Mouse (Mus musculus) heart, postnatal 4 days (tissue): ENCODE data around the gene Ttc41. TPM values are rescaled to one million over a fixed set of nuclear protein-coding genes. Genes with fewer than 3 reads are reported as not detected.
A peak's percentile ranks its signal among the peaks of the same experiment; 100 is the strongest.

Experiments used
- DNase-seq: peaks from one replicate; pipeline ENCODE4 v3.0.0; 2021
- total RNA-seq, 2 experiments: library from RNA; stranded (reverse); gene quantifications; 2 replicates each; pipeline ENCODE4 v1.2.3; 2021

The Ttc41 gene
- total RNA-seq, 2 experiments from 2014 or later, result 1.6 to 1.7 TPM

DNA sequence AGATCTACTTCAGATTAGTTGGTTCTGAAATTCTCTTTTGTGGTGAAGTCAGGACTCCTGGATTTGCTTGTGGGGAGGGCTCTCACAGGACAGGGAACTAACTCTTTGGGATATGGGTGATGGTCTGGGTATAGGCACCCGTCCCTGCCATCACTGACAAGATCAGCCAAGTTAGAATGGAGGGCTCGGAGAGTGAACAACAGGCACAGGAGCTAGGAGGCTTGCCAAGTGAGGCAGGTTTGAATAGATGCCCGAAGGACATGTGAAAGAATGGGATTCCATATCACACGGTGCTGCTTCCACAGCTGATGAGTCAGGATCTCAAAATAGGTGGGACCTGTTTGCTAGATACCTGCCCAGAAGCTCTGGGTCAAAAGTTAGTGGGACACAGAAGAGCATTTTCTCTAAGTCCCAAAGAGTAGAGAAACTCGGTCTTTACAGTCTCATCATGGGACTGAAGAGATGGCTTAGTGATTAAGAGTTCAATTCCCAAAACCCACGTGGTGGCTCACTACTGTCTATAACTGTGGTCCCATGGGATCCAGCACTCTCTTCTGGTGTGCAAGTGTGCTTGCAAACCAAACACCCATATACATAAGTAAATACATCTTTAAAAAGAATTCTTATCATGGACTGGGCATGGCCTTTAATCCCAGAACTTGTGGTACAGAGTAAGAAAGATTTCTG is 50.3 kb downstream of the Ttc41 start:
- peak; percentile 38 for DNase-seq

DNA sequence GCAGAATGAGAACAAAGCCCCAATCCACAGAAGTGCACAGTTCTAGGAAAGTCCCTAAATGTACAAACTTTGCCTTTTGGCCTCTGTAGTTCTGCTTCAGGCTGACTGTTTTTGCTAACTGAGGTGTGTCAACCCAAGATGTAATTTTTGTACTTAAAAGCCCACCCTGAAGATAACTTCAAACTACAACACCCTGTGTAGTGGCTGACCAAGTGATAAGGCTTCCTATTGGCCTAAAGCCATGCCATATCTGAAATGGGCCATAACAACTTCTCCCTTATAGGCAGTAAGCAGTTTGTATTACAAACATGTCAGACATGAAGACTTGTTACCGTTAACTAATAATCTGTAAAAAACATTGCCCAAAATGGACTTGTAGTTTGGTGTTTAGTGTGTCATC is 52.1 kb downstream of the Ttc41 start:
- no peak for DNase-seq

DNA sequence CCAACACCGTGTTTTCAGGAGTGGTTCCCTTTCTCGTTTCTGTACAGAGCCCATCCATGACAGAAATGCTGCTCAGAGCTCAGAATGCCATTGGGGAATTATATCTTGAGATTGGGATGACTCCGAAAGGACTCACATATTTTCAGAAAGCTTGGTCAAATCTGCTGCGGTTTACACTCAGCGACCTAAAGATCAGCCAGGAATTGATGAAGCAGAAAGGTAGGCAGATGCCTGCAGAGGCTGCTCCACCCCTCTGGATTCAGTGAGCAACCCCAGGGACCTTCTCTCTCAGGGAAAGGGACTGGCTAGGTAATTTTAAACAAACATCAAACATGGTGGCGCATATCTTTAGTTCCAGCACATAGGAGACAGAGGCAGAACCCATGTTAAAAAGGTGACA is 52.6 kb downstream of the Ttc41 start:
- no peak for DNase-seq

DNA sequence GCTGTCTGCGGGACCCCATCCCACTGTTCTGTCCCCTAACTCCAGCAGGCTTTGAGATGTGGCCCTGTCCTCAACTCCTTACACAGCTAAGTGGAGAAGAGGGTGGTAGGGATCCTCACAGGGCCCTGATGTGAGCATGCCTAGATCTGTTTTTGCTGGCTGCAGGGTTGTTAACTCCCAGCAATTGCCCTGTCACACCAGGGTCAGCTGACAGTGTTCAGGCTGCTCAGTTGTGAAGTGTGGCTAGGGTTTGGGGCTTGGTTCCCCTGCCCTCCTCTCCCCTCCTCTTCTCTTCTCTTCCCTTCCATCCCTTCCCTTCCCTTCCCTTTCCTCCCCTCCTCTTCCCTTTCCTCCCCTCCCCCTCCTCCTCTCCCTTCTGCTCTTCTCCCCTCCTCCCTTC is 55.6 kb downstream of the Ttc41 start:
- no peak for DNase-seq

DNA sequence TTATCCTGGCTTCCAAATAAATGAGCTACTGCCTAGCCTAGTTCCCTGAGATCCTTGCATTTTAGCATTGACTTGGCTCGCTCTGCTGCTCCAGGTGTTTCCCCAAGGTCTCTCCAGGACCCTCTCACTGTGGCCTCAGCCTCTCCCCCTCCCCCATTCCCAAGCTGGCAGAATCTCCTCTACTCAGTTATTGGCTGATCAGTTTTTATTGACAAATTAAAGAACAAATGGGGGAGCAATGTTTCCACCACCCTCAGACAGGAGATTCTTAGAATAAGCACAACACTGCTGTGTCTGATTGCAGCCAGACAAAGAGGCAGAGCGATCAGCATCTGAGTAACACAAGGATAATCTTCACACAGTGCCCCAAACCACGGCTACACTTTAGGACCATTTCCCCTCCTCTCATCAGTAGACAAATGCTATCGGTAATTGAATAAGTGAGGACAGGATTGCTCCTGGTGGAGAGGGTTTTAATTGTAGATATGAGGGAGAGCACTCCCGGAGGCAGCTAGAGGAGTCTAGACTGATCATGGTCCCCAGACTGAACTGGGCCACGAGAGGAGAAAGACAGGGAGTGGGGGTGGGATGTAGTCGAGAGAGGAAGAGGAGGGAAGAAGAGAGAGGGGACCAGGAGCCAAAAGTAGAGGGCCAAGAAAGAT is 56.2 kb downstream of the Ttc41 start:
- DNase-seq, result no peak

DNA sequence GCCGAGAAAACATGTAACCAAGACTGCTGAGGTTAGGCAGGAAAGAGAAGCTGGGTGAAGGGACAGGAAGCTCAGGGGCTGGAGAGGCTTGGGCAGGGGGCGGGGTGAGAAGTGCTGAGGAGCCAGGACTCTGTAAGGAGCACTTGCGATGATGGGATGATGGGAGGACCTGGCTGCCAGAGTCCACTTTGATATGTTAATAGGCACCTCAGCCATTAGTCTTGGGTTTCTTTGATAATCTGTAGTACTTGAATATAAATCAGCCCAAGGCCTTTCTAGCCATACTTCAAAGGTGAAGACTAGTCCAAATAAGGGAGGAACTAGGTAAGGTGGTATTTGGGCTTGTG is 56.7 kb downstream of the Ttc41 start:
- no peak for DNase-seq

DNA sequence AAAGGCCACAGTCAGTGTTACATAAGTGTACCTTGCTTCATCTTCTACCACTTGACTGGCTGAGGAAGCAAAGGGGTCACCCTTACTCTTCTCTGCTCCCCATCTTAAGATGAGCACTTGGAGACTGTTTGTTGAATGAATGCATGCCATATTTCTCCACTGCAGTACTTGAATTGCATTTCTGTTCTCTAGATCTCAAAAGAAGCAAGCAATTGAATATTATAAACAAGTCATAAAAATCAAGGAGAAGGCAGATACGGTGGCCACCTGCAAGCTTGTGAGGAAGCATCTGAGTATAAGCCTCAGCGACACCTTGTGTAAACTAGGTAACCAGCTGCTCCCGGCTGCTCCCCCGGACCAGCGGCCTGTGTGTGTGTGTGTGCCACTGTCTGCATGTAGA is 58.1 kb downstream of the Ttc41 start, which contains the start of gene Gm49358:
Gm49358 (plus strand) TSS at position 301 of the 400 bp plus-strand sequence.
- no peak for DNase-seq

DNA sequence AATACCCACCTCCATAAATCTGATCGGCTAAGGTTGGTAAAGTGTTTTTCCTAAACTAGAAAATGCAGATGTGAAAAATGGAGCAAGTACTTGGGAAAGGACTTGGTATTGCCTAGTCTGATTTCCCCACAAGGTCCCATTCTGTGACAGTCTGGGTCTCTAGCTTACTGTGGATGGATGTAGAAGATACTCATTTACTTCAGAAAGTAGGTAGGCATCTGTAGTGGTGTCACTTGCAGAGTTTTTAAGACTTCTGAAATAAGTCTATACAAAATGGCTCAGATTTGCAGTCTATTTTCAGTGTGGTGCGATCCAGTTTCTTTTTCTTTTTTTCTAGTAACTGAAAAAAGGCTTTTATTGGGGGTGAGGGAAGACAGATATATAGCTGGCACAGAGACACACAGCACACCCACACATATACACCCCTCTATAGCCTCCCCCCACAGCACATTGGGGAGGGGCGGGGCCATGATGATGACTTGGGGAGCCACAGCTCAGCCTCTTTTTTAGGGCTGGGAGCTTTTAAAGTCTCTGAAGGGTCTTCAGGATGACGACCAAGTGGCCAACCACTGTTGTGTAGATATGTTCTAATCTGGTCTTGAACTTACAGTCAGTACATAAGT is 59.8 kb downstream of the Ttc41 start:
- no peak for DNase-seq

DNA sequence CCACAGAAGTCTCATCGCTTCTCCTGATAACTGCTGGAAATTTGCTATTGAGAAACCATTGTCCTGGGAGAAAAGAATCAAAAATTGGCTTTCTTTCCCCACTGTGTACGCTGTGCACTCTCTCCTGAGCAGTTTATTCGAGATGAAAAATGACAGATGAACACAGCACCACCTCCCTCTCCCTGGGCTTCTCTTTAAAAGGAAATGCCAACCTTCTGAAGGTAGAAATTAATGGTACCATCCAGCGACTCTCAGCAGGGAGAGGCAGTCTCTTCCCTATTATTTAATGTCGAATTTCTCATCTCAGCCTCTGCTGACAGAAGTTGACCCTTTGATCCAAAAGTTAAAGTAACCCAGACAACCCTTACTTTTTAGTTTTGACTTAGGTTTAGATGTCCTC is 63.6 kb downstream of the Ttc41 start:
- DNase-seq, result no peak

DNA sequence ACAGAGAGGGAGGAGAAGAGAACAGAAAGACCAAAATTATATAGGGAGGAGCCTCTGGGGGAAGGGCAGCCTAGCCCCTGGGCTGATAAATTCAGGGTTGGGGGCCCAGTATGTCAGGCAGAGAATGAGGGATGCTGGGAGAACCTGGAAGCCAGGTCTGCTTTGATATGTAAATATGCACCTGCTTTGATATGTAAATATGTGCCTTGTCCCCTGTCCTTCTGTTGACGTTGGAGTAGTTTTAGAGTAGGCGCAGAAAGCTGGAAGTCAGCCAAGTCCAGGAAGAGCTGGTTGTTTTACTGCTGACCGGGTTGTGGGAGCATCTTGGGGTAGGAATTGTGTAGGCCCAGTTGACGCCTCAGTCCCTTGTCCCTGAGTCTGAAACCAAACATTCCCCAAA is 64.2 kb downstream of the Ttc41 start:
- peak; percentile 62 for DNase-seq

DNA sequence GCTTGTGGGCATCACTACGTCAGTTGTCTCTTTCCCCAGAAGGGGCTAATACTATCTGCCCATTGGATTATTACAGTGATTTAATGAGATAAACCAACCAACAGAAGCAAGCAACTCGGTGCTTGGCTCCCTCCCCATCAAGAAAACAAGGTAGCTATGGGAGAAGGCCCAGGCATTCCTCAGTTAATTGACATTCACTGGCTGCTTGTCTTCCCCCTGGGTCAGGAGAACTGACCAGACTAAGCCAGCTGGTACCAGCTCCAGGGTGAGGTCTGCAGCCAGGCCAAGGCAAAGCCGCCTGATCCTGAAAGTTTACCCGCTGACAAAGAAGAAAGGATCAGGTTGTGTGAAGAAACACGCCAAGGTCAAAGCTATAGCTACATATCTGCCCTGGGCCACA is 66.1 kb downstream of the Ttc41 start:
- DNase-seq, result no peak

DNA sequence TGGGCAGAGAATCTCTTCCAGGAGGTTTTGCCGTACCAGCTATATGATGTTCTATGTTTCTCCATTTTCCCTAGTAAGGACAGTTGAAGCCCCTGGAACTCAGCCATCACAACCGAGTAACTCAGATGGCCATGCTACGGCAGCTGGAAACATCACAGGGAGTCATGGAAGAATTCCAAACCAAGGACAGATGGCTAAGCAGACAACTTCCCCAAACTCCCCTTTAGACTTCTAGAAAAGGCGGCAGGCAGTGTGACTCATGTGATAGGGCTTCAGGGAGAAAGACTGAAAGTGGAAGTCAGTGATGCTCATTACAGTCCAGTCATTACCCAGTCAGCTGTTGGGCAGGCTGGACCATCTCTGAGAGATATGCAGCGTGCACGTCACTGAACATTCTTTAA is 66.6 kb downstream of the Ttc41 start:
- peak; percentile 16 for DNase-seq

DNA sequence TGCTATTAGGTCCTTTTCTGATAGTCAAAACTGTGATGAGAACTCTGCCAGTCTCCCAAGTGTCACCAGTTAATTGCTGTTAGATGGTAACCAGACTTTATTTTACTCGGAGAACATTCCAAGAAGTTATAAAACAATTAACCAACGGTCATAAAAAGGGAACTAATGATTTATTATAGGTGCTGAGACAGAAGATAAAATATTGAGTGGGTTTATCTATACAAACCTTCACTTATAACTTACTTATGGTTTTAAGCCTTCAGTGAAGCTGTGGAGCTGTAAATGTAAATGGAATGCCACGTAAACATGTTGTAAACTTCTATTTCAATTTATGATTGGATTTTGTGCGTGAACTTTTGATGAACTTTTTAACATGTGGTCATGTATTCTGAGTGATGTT is 67.7 kb downstream of the Ttc41 start:
- no peak for DNase-seq

DNA sequence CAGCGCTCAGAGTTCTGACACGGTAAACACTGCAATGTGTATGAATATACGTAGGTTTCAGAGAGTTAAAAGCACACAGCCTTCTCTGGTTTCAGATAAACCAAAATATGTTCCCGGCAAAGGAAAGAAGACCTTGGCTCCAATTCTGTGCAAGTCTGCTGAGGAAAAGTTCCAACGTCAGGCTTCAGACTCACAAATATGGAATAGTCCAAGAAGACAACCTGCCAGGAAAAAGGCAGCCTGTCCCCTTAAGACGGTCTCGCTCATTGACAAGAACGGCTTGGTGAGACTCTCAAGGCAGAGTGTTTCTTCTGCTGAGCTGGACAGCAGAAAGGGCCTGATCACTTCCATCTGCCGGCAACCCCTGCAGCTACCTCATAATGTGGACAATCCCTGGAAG is 70.7 kb downstream of the Ttc41 start:
- DNase-seq, result peak; percentile 32

DNA sequence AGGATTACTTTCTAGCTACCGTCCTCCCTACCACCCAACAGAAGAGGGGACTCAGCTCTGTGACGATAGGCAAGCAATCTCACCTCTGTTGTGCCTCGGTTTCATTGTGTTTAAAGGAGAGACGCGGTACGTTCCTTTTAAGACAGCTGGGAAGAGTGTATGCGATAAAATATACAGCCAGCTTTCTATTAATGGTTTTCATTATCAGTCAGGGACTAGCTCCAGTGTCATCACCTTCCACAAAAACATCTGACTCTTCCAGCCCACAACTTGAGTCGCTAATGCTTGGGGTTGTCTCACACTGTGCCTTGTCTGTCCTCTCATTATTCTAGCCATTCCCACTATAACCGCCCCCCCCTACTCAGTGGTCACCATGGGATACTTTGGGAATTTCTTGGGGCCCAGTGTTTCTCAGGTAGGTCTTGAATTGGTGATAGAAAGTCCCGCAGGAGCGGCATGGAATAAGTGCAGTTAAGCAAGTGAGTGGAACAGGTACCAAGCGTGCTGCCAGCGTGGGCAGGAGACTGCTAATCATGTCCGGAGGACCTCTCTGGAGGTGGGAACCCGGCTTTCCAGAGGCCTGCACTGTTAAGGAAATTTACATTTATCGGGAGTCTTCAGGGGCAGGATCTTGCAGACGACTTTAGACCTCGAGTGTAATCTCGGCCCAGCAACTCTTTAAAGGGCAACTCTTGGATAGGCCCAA is 72.2 kb downstream of the Ttc41 start:
- no peak for DNase-seq

DNA sequence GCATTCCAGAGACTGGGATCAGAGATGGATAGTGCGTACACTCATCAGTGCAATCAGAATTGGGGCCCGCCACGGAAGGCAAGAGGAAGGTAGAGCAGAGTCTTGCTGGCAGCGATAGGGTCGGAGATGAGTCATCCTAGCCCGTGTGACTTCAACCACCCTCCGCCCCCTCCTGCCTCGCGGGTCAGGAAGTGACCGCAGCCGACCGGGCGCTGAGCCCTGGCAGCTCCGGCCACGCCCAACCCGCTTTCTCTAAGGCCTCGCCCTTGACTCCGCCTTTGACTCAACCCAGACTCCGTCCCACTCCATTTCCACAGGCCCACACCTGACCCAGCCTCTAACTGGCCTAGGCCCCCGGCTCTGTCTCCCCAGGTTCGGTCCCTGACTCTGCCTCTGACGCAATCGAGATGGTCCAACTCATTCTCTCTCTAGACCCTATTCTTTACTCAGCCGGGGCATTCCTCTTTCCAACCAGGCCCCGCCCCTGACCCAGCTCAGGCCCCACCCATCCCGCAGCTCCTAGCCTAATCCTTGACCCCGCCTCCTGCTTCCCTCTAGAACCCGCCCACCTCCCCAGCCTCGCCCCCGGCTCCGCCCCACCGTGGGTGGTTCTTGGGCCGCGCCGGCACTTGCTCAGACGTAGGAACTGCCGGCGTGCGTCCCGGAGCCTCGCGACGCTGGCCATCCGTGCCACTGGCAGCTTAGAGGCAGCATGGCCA is 72.9 kb downstream of the Ttc41 start, which contains the start of gene Nt5dc3:
Nt5dc3 (plus strand) TSS at position 608 of the 719 bp plus-strand sequence.
- peak; percentile 97 for DNase-seq

DNA sequence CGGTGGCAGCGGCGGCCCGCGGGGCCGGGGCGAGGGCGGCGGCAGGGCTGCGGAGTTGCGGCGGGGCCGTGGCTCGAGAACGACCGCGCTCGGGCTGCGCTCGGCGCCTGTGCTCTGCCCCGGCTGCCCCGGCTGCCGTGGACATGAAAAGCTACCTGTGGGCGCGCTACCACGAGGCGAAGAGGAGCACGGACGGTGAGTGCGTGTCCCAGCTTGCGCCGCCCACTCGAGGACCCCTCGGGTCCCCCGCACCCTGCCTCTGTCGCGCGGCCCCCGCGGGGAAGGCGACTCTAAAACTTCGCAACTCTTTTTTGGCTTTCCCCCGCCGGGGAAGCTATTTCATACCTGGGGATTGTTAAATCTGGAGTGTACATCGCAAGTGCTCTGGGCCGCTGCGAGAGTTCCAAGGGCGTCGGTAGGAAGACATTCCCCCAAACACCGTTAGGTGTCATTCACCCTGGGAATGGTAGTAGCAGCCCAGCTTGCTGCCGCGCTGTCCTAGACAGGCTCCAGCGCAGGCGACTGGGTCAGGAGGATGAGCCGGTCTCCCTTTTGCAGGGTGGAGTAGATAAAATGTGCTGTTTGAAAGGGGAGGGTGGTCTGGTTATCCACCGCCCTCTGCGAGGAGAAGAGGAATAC is 73.6 kb downstream of the Ttc41 start:
- peak; percentile 56 for DNase-seq

DNA sequence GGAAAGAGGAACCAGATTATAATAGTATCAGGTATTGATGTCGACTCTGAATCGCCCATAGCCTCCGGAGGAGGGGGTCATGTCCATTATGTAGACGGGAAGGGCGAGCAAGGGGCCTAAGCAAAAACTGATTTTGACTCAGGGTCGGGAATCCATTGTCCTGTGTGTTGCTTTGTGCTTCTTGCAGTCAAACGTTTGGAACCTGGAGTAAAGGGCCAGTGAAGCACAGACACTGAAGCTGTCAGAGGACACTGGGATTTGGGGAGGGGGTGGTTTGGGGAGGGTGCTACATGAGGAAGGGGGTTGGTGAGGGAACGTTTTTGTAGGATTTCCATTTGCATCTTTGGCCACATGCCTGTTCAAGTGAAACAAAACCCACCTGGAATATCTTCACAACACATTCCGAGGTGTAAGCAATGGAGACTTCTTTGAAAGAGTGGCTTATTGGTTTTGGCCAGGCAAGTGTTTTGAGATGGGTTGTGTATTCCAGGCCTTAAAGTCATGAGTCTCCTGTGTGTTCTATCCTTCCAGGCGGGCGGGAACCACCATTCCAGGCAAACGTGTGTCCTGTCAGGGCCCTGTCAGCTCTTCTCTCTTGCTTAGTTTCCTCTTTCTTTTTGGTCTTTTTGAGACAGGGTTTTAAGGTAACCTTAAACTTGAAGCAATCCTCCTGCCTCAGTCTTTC is 74.3 kb downstream of the Ttc41 start:
- no peak for DNase-seq

DNA sequence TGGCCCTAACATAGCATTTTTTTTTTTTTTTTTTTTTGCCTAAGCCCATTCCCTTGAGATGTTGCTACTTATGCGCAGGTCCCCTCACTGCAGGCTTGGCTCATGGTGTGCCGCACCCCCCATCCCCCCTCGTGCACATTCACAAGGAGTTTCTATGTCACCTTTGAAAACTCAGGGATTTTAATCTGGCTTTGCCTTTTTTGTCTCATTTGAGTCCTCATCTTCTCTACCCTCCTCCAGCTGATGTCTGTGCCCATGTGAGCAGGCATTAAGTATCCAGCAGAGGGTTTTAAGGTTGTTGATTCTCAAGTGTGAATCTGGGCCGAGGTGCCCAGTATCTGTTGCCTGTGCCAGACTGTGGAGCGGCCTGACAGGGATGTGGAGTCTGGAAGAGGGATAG is 76.0 kb downstream of the Ttc41 start:
- DNase-seq, result no peak

DNA sequence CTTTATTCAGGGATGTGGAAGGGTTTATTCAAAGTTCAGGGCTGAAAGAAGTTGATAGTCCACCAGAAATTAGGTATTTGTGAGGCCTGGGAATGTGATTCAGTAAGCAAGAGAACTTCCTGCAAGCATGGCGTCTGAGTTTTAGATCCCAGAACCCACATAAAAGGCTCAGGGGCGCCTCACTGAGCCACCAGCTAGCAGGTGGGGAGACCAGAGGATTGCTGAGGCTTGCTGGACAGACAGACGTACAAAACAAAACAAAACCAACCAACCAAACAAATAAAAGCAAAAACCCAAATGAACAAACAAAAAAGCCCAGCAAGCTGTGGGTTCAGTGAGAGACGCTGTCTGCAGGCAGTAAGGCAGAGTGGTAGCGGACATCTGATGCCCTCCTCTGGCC is 77.0 kb downstream of the Ttc41 start:
- DNase-seq, result no peak

DNA sequence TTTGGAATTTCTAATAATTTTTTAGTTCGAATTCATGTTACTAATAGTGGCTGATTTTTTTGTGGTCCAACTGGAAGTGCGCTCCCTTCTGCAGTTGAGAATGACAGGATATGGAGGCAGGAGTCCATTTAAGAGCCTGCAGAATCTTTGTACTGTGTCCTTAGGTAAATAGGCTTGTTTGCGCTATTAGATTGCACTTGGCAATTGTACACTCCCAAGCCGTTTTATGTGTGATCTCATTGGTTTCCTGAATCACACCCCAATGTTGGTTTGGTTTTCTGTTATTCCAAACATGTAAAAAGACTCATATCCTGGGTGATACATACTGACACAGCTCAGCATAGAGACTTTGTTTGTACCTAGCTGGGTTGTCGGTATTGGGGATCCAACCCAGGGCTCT is 78.0 kb downstream of the Ttc41 start:
- no peak for DNase-seq
